Mouse (Mus musculus) liver, postnatal 0 days (tissue): ENCODE measurements around the gene Mrap.

Experiments
- CTCF ChIP-seq: sonication (generic); IDR thresholded peaks from 2 replicates; pipeline ENCODE4 v1.5.1; 2016; ENCODE audit warnings: antibody characterized with exemption, low read depth
- EP300 ChIP-seq: IDR thresholded peaks from 2 replicates; pipeline ENCODE4 v1.6.1; 2016; ENCODE audit warnings: antibody characterized with exemption, low read depth, mild to moderate bottlenecking

DNA sequence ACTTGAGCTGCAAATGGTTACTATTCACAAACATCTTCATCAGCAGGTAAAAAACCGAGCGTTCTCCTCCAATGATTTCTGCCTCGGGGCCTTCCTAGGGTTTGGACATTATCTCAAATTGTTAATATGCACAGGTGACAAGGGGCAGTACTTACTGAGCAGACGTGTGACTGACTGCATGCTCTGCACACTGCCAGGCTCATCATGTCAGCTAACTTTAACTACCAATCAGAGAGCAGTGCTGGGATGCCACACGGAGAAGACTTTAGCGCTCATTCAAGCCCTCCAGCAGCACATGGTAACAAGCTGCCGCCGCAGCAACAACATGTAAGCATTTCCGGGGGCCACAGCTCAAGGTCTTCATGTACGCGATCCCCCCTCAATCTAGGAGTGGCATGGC, 45.3 kb downstream of the Mrap start:
- TF ChIP-seq CTCF (no peak), EP300 (no peak)
